Mouse (Mus musculus): ENCODE data around the gene Auh. TPM values are rescaled to one million over a fixed set of nuclear protein-coding genes. Genes with fewer than 3 reads are reported as not detected.

The Auh gene
- polyA plus RNA-seq, 1 experiment from 2014 or later, result 42.0 TPM

DNA sequence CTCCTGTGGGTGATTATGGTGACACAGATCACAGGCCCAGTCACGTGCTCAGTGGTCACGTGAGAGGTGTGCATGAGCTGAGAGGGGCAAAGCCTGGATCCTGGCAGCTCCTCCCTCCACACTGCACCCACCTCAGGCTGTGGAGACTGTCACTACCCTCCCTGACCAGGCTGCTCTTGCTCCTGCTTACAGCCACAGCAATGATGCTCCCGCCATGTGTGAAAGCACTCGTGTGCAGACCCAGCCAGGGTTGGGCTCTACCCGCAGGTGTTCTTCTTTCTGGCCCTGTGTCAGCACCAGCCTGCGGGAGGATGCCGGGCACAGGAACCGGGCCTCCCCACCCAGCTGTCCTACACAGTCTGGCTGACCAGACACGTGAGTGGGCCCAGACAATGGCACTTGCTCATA lies 80.1 kb downstream of the Auh start:
- Histone ChIP-seq H3K4me2 (replicated peaks) (no peak overlapping the region), H3K36me3 (no peaks in the 10 kb centered on the region), H3K27ac (no peak overlapping the region), H3K9ac (no peak overlapping the region), H3K4me1 (peaks cover 9% of the 10 kb centered on the region; the same call in 1 of the 2 replicates), H3K9me3 (peaks cover 5% of the 10 kb centered on the region; the same call in 1 of the 2 replicates), H3K4me3 (no peak overlapping the region), H3K27me3 (no peaks in the 10 kb centered on the region)
- WGBS, result 81% methylated on average over 9 of the region's 9 CpGs
- no peak for ATAC-seq (ENCODE audit: low FRiP score, low read depth)

DNA sequence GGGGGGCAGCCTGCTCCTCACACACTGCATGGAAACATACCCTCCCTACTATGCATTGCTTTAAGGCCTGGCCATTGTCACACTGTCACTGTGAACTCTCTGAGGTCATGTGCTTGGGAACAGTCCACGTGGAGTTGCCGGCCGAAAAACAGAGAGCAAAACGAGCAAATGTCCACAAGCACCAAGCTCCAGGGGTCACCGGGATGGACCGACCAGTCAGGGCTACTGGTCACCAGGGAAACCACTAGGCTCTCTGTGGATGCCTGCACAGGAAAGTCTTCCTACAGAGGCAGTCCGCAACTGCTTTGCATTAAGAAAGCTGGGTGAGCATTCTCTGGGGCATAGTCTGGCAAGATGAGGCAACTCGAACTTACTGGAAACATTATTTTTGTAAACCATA lies 82.0 kb downstream of the Auh start:
- WGBS, result 77% methylated on average over 8 of the region's 8 CpGs
- ATAC-seq (ENCODE audit: low FRiP score, low read depth), result no peak
- no peaks in the 10 kb centered on the region for H3K36me3 ChIP-seq
- no peaks in the 10 kb centered on the region for H3K27me3 ChIP-seq
- H3K4me3 ChIP-seq, result no peak overlapping the region
- H3K4me1 ChIP-seq, result peaks cover 7% of the 10 kb centered on the region
- no peak overlapping the region for H3K4me2 ChIP-seq (replicated peaks)
- no peaks in the 10 kb centered on the region for H3K9me3 ChIP-seq
- no peak overlapping the region for H3K27ac ChIP-seq
- no peak overlapping the region for H3K9ac ChIP-seq

DNA sequence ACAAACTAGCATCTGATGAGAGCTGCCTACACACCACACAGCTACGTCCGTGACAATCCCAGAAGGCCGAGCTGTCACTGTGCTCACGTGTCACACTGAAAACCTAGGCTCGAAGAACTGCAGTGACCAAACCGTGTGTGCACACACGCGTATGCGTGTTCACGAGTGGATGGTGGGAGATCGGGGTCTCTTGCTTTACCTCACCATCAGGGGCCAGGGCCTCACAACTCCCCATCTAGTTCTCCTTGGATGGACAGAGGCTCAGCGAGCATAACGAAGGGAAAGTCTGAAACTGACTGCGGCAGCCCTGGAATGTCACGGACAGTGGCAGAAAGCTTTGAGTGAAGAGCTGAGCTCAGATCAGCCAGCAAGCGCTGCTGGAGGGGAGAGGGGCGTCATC lies 82.4 kb downstream of the Auh start:
- Histone ChIP-seq H3K36me3 (no peaks in the 10 kb centered on the region), H3K27ac (no peak overlapping the region), H3K9me3 (no peaks in the 10 kb centered on the region), H3K27me3 (no peaks in the 10 kb centered on the region), H3K4me2 (replicated peaks) (no peak overlapping the region), H3K9ac (no peak overlapping the region), H3K4me1 (peaks cover 7% of the 10 kb centered on the region), H3K4me3 (no peak overlapping the region)
- 86% methylated on average over 17 of the region's 17 CpGs for WGBS
- ATAC-seq (ENCODE audit: low FRiP score, low read depth), result no peak

DNA sequence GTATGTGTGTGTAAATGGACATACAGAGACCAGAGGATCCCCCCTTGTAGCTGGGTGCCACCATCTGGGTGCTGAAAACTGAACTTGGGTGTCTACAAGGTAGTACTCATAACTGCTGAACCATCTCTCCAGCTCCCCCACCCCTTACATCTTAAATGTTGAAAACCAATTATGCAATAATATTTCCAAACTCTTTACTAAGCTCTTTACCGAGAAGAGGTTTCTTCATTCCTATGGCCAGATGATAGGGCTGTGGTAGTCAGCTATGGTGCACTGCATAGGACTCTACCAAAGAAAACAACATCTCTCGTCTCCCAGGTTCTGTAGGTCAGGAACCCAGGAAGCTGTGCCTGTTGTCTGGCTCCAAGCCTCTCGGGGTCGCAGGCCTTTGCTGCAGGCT lies 83.9 kb downstream of the Auh start:
- Histone ChIP-seq H3K36me3 (0 out of 2 replicates have a peak, but pooled peaks cover 2% of the 10 kb centered on the region), H3K4me1 (peaks cover 7% of the 10 kb centered on the region), H3K27ac (no peak overlapping the region), H3K27me3 (no peaks in the 10 kb centered on the region), H3K4me2 (replicated peaks) (no peak overlapping the region), H3K9ac (no peak overlapping the region), H3K4me3 (no peak overlapping the region), H3K9me3 (no peaks in the 10 kb centered on the region)
- no peak for ATAC-seq (ENCODE audit: low FRiP score, low read depth)
- WGBS, result 80% methylated on average over 4 of the region's 4 CpGs

DNA sequence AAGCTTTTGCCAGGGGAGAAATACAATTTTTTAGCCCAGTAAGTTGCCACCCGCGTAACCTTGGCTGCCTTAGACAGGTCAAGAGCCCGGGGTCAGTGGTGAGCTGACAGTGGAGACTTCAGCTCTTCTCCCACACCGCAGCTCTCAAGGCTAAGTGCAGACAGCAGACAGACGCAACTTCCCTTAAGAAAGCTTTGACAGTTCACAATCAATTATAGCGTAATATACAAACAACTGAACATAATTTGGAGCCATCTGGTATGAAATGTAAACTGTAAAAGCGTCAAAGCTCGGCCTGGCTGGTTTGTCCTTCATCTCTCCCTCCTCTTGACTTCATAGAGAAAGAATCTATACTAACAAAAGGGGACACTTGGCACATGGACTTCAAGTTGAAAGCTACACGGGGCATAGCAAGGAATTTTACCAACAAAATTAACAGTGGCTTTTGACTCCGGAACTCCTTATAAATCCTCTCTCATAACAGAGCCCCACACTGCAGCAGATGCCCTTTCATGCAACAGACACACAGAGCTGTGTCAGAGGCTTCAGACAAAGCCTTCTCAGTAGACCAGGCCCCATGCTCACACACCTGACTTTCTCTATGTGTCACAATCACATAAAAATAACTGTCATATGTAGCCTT lies 85.8 kb downstream of the Auh start:
- H3K9ac ChIP-seq, result no peak overlapping the region
- H3K4me3 ChIP-seq, result no peak overlapping the region
- 74% methylated on average over 10 of the region's 10 CpGs for WGBS
- no peaks in the 10 kb centered on the region for H3K27me3 ChIP-seq
- H3K9me3 ChIP-seq, result no peaks in the 10 kb centered on the region
- peaks cover 8% of the 10 kb centered on the region; the same call in 1 of the 2 replicates for H3K36me3 ChIP-seq
- H3K4me2 ChIP-seq (replicated peaks), result no peak overlapping the region
- H3K4me1 ChIP-seq, result peaks cover 7% of the 10 kb centered on the region
- no peak for ATAC-seq (ENCODE audit: low FRiP score, low read depth)
- H3K27ac ChIP-seq, result no peak overlapping the region

DNA sequence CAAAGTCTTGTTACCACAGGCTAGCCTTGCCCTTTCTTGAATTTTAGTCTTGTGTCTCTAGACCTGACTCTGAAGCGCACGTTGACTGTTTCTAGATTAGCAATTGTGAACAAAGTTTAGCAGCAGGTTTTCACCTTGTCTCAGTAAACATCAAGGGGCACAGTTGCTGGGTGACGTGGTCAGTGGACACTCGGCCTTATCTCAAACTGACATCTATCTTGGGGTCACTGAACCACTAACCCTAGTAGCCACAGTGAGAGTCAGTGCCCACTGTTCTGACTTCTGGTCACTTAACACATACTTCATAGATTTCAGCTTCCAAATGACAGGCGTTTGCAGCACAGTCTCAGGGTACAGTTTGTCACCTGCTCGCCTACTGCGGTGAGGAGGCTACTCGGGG lies 93.2 kb downstream of the Auh start:
- WGBS, result 93% methylated on average over 8 of the region's 8 CpGs
- Histone ChIP-seq H3K9me3 (no peaks in the 10 kb centered on the region), H3K4me1 (no peaks in the 10 kb centered on the region), H3K36me3 (peaks cover 51% of the 10 kb centered on the region), H3K27ac (no peak overlapping the region), H3K27me3 (no peaks in the 10 kb centered on the region), H3K4me2 (replicated peaks) (no peak overlapping the region), H3K9ac (no peak overlapping the region), H3K4me3 (no peak overlapping the region)
- no peak for ATAC-seq (ENCODE audit: low FRiP score, low read depth)

DNA sequence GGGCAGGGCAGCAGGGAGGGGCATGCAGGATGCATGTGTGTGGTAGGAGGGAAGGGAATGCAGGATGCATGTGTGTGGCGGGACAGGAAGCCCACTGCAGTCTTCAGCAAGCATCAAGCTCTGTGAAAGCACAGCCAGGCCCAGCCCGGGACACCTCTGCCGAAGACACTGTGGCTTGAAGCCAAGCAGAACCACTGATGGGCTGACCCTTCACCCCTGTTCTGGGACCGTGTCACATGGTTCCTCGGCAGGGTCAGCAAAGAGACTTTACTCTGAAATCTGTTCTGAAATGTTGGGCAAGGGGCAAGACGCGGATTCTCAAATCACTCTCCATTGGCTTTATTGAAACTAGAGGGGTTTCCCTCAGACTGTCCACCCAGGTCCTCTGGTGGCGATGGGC lies 94.9 kb downstream of the Auh start:
- H3K27me3 ChIP-seq, result no peaks in the 10 kb centered on the region
- no peak overlapping the region for H3K4me2 ChIP-seq (replicated peaks)
- no peak overlapping the region for H3K27ac ChIP-seq
- 83% methylated on average over 8 of the region's 8 CpGs for WGBS
- H3K9ac ChIP-seq, result no peak overlapping the region
- peaks cover 43% of the 10 kb centered on the region for H3K36me3 ChIP-seq
- no peaks in the 10 kb centered on the region for H3K9me3 ChIP-seq
- no peak overlapping the region for H3K4me3 ChIP-seq
- no peak for ATAC-seq (ENCODE audit: low FRiP score, low read depth)
- H3K4me1 ChIP-seq, result no peaks in the 10 kb centered on the region

DNA sequence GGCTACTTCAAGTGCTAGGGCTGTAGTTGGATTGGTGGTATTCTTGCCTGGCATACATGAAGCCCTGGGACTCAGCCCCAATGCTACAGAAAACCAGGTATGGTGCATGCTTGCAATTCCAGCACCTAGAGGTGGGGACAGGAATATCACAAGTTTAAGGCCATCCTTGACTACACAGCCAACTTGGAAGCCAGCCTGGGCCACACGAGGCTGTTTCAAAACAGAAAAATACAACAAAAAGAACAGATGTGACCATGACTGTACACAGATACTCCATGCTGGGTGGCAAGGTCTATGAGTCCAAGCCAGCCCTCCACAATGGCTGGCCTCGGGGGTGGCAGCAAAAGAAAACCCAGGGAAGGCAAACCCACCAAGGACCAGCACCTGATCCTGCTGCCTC lies 95.7 kb downstream of the Auh start:
- 85% methylated on average over 2 of the region's 2 CpGs for WGBS

DNA sequence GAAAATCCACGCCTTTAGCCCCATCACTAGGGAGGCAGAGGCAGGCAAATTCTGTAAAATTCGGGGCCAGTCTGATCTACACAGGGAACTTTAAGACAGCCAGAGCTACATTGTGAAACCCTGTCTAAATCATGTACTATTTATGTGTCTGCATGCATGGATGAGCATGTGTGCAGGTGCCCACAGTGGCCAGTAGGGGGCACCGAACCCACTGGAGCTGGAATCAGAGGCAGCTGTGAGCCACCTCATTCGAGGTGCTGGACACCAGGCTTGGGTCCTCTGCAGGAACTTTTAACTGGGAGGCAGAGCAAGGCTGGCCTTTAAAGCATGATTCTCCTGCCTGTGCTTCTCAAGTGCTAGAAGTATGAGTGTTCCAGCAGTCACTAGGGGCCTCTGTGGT lies 96.3 kb downstream of the Auh start:
- H3K4me2 ChIP-seq (replicated peaks), result no peak overlapping the region
- no peaks in the 10 kb centered on the region for H3K9me3 ChIP-seq
- H3K9ac ChIP-seq, result no peak overlapping the region
- H3K36me3 ChIP-seq, result peaks cover 43% of the 10 kb centered on the region
- H3K4me3 ChIP-seq, result no peak overlapping the region
- H3K27me3 ChIP-seq, result no peaks in the 10 kb centered on the region
- no peaks in the 10 kb centered on the region for H3K4me1 ChIP-seq
- H3K27ac ChIP-seq, result no peak overlapping the region
- WGBS, result 76% methylated on average over 4 of the region's 4 CpGs
- ATAC-seq (ENCODE audit: low FRiP score, low read depth), result no peak

More for the DNA sequence above, 95.7 kb downstream of the Auh start:
- Histone ChIP-seq H3K9ac (no peak overlapping the region), H3K27ac (no peak overlapping the region), H3K36me3 (peaks cover 43% of the 10 kb centered on the region), H3K4me3 (no peak overlapping the region), H3K4me2 (replicated peaks) (no peak overlapping the region), H3K9me3 (no peaks in the 10 kb centered on the region), H3K4me1 (no peaks in the 10 kb centered on the region), H3K27me3 (no peaks in the 10 kb centered on the region)
- ATAC-seq (ENCODE audit: low FRiP score, low read depth), result no peak

DNA sequence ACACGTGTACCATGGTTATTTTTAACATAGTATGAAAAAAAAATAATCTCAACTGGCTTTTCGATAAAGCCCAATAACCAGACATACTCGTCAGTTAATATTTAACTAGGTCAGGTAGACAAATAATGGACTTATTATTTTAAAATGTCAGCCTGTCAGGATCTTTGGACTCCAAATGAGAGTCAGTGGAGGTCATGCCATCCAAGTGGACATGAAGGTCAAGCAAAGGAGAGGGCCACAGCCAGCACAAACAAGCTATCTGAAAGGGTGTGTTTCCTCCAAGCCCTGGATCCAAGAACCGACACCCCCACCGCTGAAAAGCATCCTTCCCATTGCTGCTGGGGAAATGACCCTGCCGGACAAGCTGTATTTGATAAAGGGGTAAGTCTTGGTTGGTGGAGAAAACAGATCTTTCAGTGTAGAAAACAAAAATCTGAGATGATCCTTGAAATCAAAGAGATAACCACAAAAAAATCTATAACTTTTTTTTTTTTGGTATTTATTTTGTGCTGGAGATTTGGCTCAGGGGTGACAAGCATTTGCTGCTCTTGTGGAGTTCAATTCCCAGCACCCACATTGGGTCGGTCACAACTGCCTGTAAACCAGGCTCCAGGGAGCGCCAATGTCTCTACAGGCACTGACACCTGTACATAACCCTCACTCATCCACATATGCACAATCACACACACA lies 96.9 kb downstream of the Auh start:
- H3K36me3 ChIP-seq, result peaks cover 38% of the 10 kb centered on the region

DNA sequence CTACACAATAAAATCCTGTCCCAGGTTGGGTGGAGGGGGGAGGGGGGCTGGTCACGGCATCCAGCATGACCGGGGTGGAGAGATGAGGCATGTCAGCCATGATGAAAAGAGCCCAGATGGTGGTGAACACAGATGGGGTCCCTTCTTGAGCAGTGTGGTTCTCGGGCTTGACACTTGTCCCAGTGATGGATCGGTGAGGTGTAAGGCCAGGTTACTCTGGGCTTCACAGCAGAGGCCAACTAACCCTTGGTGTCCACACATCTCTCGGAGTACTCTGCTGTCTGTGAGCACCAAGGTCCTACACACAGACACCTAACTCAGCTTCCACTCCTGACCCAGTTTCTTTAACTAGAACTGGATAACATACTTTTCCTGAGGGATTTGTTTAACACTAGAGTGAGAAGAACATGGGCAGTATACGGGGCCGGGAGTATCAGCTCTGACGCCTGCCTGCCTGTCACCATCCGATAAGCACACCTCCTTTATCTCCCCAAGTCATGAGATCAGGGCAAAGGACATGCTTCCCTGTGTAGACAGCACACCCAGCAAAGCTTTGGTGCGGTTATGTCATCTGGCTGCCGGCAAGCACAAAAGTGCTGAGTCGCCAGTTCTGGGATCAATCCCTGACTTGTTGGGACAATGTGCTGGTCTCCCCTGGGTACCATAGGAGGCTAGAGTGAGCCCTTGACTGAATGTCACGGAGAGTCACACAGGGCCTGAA lies 98.3 kb downstream of the Auh start:
- H3K4me1 ChIP-seq, result no peaks in the 10 kb centered on the region
- H3K27me3 ChIP-seq, result no peaks in the 10 kb centered on the region
- H3K36me3 ChIP-seq, result peaks cover 24% of the 10 kb centered on the region
- H3K9me3 ChIP-seq, result no peaks in the 10 kb centered on the region
- ATAC-seq (ENCODE audit: low FRiP score, low read depth), result no peak
- 89% methylated on average over 13 of the region's 13 CpGs for WGBS
- H3K4me3 ChIP-seq, result no peak overlapping the region
- H3K9ac ChIP-seq, result no peak overlapping the region
- H3K4me2 ChIP-seq (replicated peaks), result no peak overlapping the region
- no peak overlapping the region for H3K27ac ChIP-seq

More for the DNA sequence above, 96.9 kb downstream of the Auh start:
- ATAC-seq (ENCODE audit: low FRiP score, low read depth), result no peak
- WGBS, result 88% methylated on average over 8 of the region's 8 CpGs
- no peak overlapping the region for H3K4me3 ChIP-seq
- no peak overlapping the region for H3K27ac ChIP-seq
- no peaks in the 10 kb centered on the region for H3K4me1 ChIP-seq
- no peak overlapping the region for H3K9ac ChIP-seq
- H3K27me3 ChIP-seq, result no peaks in the 10 kb centered on the region
- H3K4me2 ChIP-seq (replicated peaks), result no peak overlapping the region
- H3K9me3 ChIP-seq, result no peaks in the 10 kb centered on the region

DNA sequence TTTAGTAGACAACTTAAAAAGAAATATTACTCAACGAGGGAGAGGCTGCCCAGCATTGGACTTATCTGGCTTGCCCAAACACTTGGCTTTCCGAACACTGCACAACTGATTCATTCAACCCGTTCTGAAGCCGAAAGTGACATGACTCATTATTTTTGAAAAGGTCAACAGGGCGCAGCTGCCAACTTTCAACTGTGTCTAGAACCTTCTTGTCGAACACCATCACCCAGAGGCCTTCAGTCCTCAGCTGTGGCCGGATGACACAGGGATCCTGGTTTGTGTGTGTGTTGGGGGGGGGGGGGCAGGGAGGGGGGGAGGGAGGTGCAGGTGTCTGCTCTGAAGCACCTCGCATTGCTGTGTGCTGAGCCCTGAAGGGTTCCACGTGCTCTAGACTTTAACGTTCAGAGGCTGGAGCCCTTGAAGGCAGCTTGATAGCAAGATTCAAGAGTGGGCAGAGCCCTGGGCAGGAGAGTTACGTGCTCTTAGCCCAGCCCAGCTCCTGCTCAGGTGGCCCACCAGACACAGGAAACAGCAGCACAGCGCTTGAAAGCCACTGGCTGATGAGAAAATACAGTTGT lies 100.4 kb downstream of the Auh start:
- WGBS, result 64% methylated on average over 12 of the region's 12 CpGs
- H3K27ac ChIP-seq, result no peak overlapping the region

More for the DNA sequence above, 100.4 kb downstream of the Auh start:
- Histone ChIP-seq H3K27me3 (no peaks in the 10 kb centered on the region), H3K4me3 (no peak overlapping the region), H3K9me3 (no peaks in the 10 kb centered on the region), H3K9ac (no peak overlapping the region), H3K4me2 (replicated peaks) (no peak overlapping the region), H3K4me1 (no peaks in the 10 kb centered on the region), H3K36me3 (peaks cover 9% of the 10 kb centered on the region; the same call in 1 of the 2 replicates)
- no peak for ATAC-seq (ENCODE audit: low FRiP score, low read depth)
